Mouse (Mus musculus) urinary bladder, adult 2 months (tissue): ENCODE data around the gene Btnl9. TPM values are rescaled to one million over a fixed set of nuclear protein-coding genes. Genes with fewer than 3 reads are reported as not detected.
"Not testable (repeated sequence)": the region's sequence is repeated elsewhere in the genome, so short reads cannot be mapped to it uniquely, and the experiment has no call there.

Experiments
- DNase-seq: peaks from one replicate; pipeline ENCODE4 v3.0.0; 2022; ENCODE audit warnings: low spot score
- polyA plus RNA-seq: library from polyadenylated mRNA; depleted of rRNA; stranded (reverse); fragments of >200 nt; gene quantifications from 2 replicates; pipeline ENCODE4 v1.2.3, GENCODE M21; 2012; rRNA removed

Btnl9 gene
- polyA plus RNA-seq, 1 experiment: 0.73 TPM

- not testable (repeated sequence) for DNase-seq
Measured at GRCm38 (mm10) chr11:49176047-49176779, 10.7 kb downstream of the Btnl9 start.

DNA sequence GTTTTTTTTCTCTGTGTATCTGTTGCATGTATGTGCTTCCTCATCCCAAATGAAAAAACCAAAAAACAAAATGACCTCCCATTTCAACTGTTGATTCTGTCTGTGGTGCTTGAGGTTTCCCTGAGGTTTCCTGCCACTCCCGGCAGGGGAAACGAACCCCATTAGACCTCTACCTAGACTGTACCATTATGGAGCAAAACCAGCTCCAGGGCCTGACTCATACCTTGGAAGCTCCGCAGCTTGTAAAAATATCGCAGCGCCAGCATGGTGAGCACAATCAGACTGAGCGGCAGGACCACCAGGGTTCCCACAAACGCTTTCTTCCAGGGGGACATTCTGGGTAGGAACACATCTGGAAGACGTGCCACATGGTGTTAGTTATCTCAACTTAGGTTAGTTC, 11.6 kb downstream of the Btnl9 start:
- no peak for DNase-seq

- no peak for DNase-seq
Measured at GRCm38 (mm10) chr11:49170576-49170975, 16.4 kb downstream of the Btnl9 start.

- DNase-seq: no peak
Measured at GRCm38 (mm10) chr11:49168839-49169611, 17.9 kb downstream of the Btnl9 start.

DNA sequence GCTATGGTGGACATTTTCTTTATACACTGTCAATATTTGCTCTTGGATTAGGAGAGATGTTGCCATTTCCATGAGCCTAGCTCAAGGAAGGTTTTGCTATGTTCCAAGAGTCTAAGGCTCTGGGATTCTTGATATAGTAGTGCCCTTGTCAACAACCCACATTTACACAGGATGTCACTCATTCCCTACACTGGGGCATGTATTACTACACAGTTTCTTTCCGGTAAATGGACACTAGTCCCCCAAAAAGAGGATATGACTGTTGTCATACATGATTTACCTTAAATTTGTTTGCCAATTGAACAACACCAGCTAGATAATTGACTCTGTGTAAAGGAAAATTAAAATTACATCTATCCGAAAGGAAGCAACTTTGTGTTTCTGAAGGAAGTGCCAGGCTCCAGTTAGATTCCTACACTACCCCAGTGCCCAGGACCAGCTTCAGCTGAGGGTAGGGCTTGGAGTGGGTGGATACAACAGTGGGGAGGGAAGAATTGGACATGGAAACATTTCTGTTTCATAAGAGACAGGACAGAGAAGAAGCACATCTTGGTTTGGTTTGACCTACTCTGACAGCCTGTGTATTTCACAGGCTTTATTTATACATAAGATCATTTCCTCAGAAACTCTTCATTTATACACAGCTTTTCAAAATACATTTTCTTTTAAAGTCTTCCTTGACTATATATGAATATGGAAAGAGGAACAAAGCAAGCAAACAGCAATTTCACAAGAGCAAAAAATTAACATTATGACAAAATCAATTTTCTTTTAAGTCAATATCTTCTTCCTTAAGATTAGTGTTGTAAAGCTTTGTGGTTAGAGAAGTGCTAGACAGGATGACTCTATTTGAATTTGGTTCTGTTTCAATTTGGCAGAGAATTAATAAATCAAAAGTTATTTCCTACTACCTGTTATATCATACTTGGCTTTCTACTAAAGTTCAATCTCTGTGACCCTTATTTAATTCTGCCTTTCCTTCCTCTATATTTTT, 29.8 kb downstream of the Btnl9 start:
- no peak for DNase-seq

- DNase-seq: no peak
Measured at GRCm38 (mm10) chr11:49154077-49154476, 32.9 kb downstream of the Btnl9 start, which contains the start of gene Olfr1394. Olfr1394 (plus strand) TSS chr11:49154377.

DNA sequence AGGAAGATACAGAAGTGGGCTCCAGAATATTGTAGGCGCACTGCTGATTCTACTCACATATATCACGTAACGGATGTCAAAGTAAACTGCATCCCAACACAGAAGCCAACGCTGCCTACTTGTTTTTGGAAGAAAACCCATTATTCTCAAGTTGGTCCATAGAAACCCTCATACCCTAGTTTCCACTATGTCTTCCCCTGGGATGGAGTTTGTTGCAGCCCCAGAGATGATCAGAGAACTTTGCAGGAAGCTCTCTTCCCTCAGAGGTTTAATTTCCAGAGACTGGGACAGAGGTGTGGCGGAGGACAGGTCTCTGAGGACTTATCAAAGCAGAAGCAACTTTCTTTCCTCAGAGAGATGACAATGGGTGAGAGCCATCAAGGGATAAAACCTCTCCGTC, 45.0 kb downstream of the Btnl9 start, which contains the start of gene Olfr1395:
Olfr1395 (plus strand) TSS at position 301 of the 400 bp plus-strand sequence.
- no peak for DNase-seq

DNA sequence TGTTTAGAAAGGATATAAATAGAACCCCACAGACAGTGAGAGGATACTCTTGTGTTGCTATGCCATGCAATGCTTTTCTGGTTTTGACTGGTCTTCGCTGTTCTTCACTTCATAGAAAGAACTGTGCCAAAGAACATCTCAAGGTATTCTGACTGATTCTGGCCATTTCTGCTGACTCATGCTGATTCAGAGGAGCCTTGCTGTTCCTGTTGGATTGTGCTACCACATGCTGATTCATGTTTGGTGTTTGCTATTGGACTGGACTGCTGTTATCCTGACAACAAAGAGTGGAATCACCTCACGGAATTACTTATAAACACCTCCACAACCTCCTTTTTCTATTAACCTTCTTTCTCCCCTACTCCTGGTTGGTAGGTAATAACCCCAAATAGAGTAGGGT, 62.8 kb downstream of the Btnl9 start:
- DNase-seq: no peak

- no peak for DNase-seq
Measured at GRCm38 (mm10) chr11:49119635-49120034, 67.3 kb downstream of the Btnl9 start.

Other genes starting within 250 kb of the Btnl9 start
- 8.6 and 13.8 TPM in 2 replicates for gene Psme2b, start 241.0 kb downstream of the Btnl9 start, polyA plus RNA-seq
- gene Olfr56, start 208.3 kb downstream of the Btnl9 start, polyA plus RNA-seq: 0.34 and 0.74 TPM in 2 replicates
- 1.9 and 3.4 TPM in 2 replicates for gene 9930111J21Rik1, start 207.8 kb downstream of the Btnl9 start, polyA plus RNA-seq
- 0.58 and 1.5 TPM in 2 replicates for gene Gm12185, start 194.9 kb downstream of the Btnl9 start, polyA plus RNA-seq
- gene Tgtp1, start 193.0 kb downstream of the Btnl9 start, polyA plus RNA-seq: 6.4 and 10.5 TPM in 2 replicates
- 5.9 and 7.8 TPM in 2 replicates for gene 9930111J21Rik2, start 135.9 kb downstream of the Btnl9 start, polyA plus RNA-seq
- 17.4 and 36.5 TPM in 2 replicates for gene Tgtp2, start 123.0 kb downstream of the Btnl9 start, polyA plus RNA-seq
- gene Ifi47, start 110.6 kb downstream of the Btnl9 start, polyA plus RNA-seq: 16.0 and 23.9 TPM in 2 replicates
- gene Olfr1396, start 72.3 kb downstream of the Btnl9 start, polyA plus RNA-seq: 0.06 and 0.14 TPM in 2 replicates
- gene Olfr1395, start 44.9 kb downstream of the Btnl9 start, polyA plus RNA-seq: not detected in 2 replicates
- not detected in 2 replicates for gene Olfr1394, start 32.8 kb downstream of the Btnl9 start, polyA plus RNA-seq
- gene Zfp62, start 16.1 kb upstream of the Btnl9 start, polyA plus RNA-seq: 12.4 and 17.0 TPM in 2 replicates
- 61.8 and 63.4 TPM in 2 replicates for gene Mgat1, start 57.0 kb upstream of the Btnl9 start, polyA plus RNA-seq
- 0.06 and 0.12 TPM in 2 replicates for gene Olfr1393, start 91.1 kb upstream of the Btnl9 start, polyA plus RNA-seq
- gene Olfr1392, start 98.1 kb upstream of the Btnl9 start, polyA plus RNA-seq: 0.10 and 0.15 TPM in 2 replicates
- gene Olfr10, start 117.6 kb upstream of the Btnl9 start, polyA plus RNA-seq: not detected in 2 replicates
- not detected in 2 replicates for gene Olfr1391, start 135.6 kb upstream of the Btnl9 start, polyA plus RNA-seq
- gene Olfr1390, start 148.0 kb upstream of the Btnl9 start, polyA plus RNA-seq: not detected in 2 replicates
- gene Olfr1389, start 235.9 kb upstream of the Btnl9 start, polyA plus RNA-seq: not detected in 2 replicates
- gene Olfr1388, start 249.5 kb upstream of the Btnl9 start, polyA plus RNA-seq: 0.04 and 0.14 TPM in 2 replicates